Mouse (Mus musculus): Measurements from ENCODE around the gene Abca8b. TPM values are rescaled to one million over a fixed set of nuclear protein-coding genes. Genes with fewer than 3 reads are reported as not detected.
A peak's percentile ranks its signal among the peaks of the same experiment; 100 is the strongest.

Gene Abca8b
- polyA plus RNA-seq, 1 experiment from 2014 or later = 0.54 TPM

- DNase-seq (ENCODE audit: low spot score) (no peak), ATAC-seq (no peak)
- TF ChIP-seq CTCF (IDR thresholded peaks at IDR 0.05) (no peak), EP300 (IDR thresholded peaks at IDR 0.05) (no peak)
Observed at GRCm38 (mm10) chr11:109895952-109896530, 99.6 kb downstream of the Abca8b start.

DNA sequence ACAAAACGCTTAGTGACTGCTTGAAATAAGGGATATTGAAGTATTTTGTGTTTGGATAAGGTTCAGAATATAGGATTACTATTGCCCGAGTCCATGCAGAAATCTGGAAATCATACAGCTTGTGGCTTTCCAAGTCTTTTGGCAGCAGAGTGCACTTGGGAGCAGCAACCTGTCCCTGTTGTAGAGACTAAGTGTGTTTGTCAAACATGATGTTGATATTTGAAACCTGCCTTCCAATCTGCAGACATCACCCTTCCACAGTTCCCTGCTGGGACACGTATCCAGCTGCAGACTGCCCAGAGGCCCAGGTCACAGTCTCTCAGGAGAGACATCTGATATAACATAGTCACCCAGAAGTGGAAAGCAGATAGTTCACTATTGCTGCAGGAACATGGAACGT, 100.1 kb downstream of the Abca8b start:
- Histone ChIP-seq H3K4me2 (replicated peaks; ENCODE audit: low read depth, low read length) (no peak overlapping the region), H3K4me1 (ENCODE audit: insufficient read depth, low read depth, low read length) (peaks cover 3% of the 10 kb centered on the region; the same call in 1 of the 2 replicates), H3K36me3 (ENCODE audit: insufficient read depth, low read length) (no peaks in the 10 kb centered on the region), H3K27me3 (replicated peaks; ENCODE audit: insufficient read depth, low read length) (no peaks in the 10 kb centered on the region), H3K9ac (replicated peaks; ENCODE audit: low read depth) (no peak overlapping the region), H3K9me3 (ENCODE audit: low read length) (no peaks in the 10 kb centered on the region), H3K4me3 (ENCODE audit: low read depth, low read length) (no peak overlapping the region), H3K27ac (ENCODE audit: low read length) (no peak overlapping the region)
- WGBS = 55% methylated on average over 4 of the region's 4 CpGs
- TF ChIP-seq CTCF (IDR thresholded peaks at IDR 0.05) = no peak
- TF ChIP-seq EP300 (IDR thresholded peaks at IDR 0.05) = no peak
- ATAC-seq = no peak
- DNase-seq (ENCODE audit: low spot score) = no peak

More at GRCm38 (mm10) chr11:109895952-109896530, 99.6 kb downstream of the Abca8b start:
- H3K4me3 ChIP-seq (ENCODE audit: low read depth, low read length) = no peak overlapping the region
- peaks cover 3% of the 10 kb centered on the region; the same call in 1 of the 2 replicates for H3K4me1 ChIP-seq (ENCODE audit: insufficient read depth, low read depth, low read length)
- no peaks in the 10 kb centered on the region for H3K36me3 ChIP-seq (ENCODE audit: insufficient read depth, low read length)
- no peaks in the 10 kb centered on the region for H3K27me3 ChIP-seq (replicated peaks; ENCODE audit: insufficient read depth, low read length)
- no peaks in the 10 kb centered on the region for H3K9me3 ChIP-seq (ENCODE audit: low read length)
- WGBS = 53% methylated on average over 6 of the region's 6 CpGs
- no peak overlapping the region for H3K9ac ChIP-seq (replicated peaks; ENCODE audit: low read depth)
- no peak overlapping the region for H3K27ac ChIP-seq (ENCODE audit: low read length)
- no peak overlapping the region for H3K4me2 ChIP-seq (replicated peaks; ENCODE audit: low read depth, low read length)

DNA sequence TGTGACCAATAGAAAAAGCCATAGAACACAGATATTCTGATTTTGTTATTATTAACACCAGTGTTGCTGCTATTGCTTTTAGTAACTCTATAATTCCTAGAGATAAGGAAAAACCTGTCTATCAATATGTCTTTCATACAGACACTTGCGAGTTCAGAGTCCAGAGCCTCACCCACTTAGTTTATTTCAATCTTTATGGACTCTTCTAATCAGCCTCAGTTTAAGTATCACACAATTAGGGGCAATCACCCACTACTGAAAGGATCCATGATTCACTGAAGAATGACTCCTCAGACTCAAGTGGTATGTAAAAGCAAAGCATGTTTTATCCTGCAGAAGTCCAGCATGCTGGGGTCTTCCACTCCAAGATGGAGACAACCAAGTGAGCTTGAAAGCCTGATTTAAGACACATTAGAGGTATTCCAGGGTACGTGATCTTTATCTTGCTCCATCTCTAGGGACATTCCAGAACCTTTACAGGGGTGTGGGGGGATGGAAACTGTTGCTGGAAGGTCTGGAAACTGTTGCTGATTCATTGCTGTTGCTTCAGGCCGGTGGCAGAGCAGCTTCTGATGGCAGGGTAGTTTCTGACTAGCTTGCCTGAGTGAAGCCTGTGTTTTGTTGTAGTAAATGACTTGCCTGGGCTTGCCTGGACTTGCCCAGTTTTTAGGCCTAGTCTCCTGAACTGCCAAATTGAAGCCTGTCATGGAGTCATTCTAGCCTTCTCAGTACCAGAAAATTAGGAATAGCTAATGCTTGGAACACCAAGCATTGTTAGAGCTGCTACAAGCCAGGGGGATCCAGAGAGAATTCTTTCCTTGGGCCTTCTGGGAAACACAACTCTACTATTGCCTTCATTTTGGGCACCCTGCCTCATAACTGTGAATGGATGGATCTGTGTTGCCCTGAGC, 101.5 kb downstream of the Abca8b start:
- H3K9ac ChIP-seq (replicated peaks; ENCODE audit: low read depth) = no peak overlapping the region
- ATAC-seq = no peak
- H3K36me3 ChIP-seq (ENCODE audit: insufficient read depth, low read length) = no peaks in the 10 kb centered on the region
- no peaks in the 10 kb centered on the region for H3K27me3 ChIP-seq (replicated peaks; ENCODE audit: insufficient read depth, low read length)
- TF ChIP-seq EP300 (IDR thresholded peaks at IDR 0.05) (no peak), CTCF (IDR thresholded peaks at IDR 0.05) (no peak)
- DNase-seq (ENCODE audit: low spot score) = no peak
- peaks cover 3% of the 10 kb centered on the region; the same call in 1 of the 2 replicates for H3K4me1 ChIP-seq (ENCODE audit: insufficient read depth, low read depth, low read length)
- H3K4me2 ChIP-seq (replicated peaks; ENCODE audit: low read depth, low read length) = no peak overlapping the region
- no peak overlapping the region for H3K27ac ChIP-seq (ENCODE audit: low read length)
- 83% methylated on average over 3 of the region's 3 CpGs for WGBS
- H3K4me3 ChIP-seq (ENCODE audit: low read depth, low read length) = no peak overlapping the region
- H3K9me3 ChIP-seq (ENCODE audit: low read length) = no peaks in the 10 kb centered on the region

- WGBS = 59% methylated on average over 4 of the region's 4 CpGs
- Histone ChIP-seq H3K4me2 (replicated peaks; ENCODE audit: low read depth, low read length) (no peak overlapping the region), H3K27me3 (replicated peaks; ENCODE audit: insufficient read depth, low read length) (no peaks in the 10 kb centered on the region), H3K36me3 (ENCODE audit: insufficient read depth, low read length) (no peaks in the 10 kb centered on the region), H3K9me3 (ENCODE audit: low read length) (no peaks in the 10 kb centered on the region), H3K27ac (ENCODE audit: low read length) (no peak overlapping the region), H3K4me1 (ENCODE audit: insufficient read depth, low read depth, low read length) (peaks cover 3% of the 10 kb centered on the region; the same call in 1 of the 2 replicates), H3K9ac (replicated peaks; ENCODE audit: low read depth) (no peak overlapping the region), H3K4me3 (ENCODE audit: low read depth, low read length) (no peak overlapping the region)
- ATAC-seq = peak; percentile 64
- peak; percentile 60 for TF ChIP-seq CTCF (IDR thresholded peaks at IDR 0.05)
- no peak for TF ChIP-seq EP300 (IDR thresholded peaks at IDR 0.05)
- peak; percentile 75 for DNase-seq (ENCODE audit: low spot score)
Observed at GRCm38 (mm10) chr11:109891989-109892386, 103.7 kb downstream of the Abca8b start.

GRCm38 (mm10) chr11:109891371-109891988, 104.2 kb downstream of the Abca8b start:
- Histone ChIP-seq H3K27me3 (replicated peaks; ENCODE audit: insufficient read depth, low read length) (no peaks in the 10 kb centered on the region), H3K4me3 (ENCODE audit: low read depth, low read length) (no peak overlapping the region), H3K4me2 (replicated peaks; ENCODE audit: low read depth, low read length) (no peak overlapping the region), H3K36me3 (ENCODE audit: insufficient read depth, low read length) (no peaks in the 10 kb centered on the region), H3K4me1 (ENCODE audit: insufficient read depth, low read depth, low read length) (peaks cover 3% of the 10 kb centered on the region; the same call in 1 of the 2 replicates), H3K27ac (ENCODE audit: low read length) (no peak overlapping the region), H3K9ac (replicated peaks; ENCODE audit: low read depth) (no peak overlapping the region), H3K9me3 (ENCODE audit: low read length) (no peaks in the 10 kb centered on the region)
- no peak for DNase-seq (ENCODE audit: low spot score)
- 79% methylated on average over 8 of the region's 8 CpGs for WGBS
- TF ChIP-seq EP300 (IDR thresholded peaks at IDR 0.05) (no peak), CTCF (IDR thresholded peaks at IDR 0.05) (no peak)
- ATAC-seq = no peak

GRCm38 (mm10) chr11:109889595-109889994, 106.0 kb downstream of the Abca8b start:
- 83% methylated on average over 4 of the region's 4 CpGs for whole genome bisulfite sequencing
- H3K9me3 ChIP-seq (ENCODE audit: low read length) = no peaks in the 10 kb centered on the region
- no peaks in the 10 kb centered on the region for H3K36me3 ChIP-seq (ENCODE audit: insufficient read depth, low read length)
- DNase-seq (ENCODE audit: low spot score) = no peak
- H3K4me2 ChIP-seq (replicated peaks; ENCODE audit: low read depth, low read length) = no peak overlapping the region
- no peak for ATAC-seq
- no peak for TF ChIP-seq CTCF (IDR thresholded peaks at IDR 0.05)
- TF ChIP-seq EP300 (IDR thresholded peaks at IDR 0.05) = no peak
- peaks cover 2% of the 10 kb centered on the region; the same call in 1 of the 2 replicates for H3K4me1 ChIP-seq (ENCODE audit: insufficient read depth, low read depth, low read length)
- H3K27ac ChIP-seq (ENCODE audit: low read length) = no peak overlapping the region
- no peak overlapping the region for H3K9ac ChIP-seq (replicated peaks; ENCODE audit: low read depth)
- no peaks in the 10 kb centered on the region for H3K27me3 ChIP-seq (replicated peaks; ENCODE audit: insufficient read depth, low read length)
- H3K4me3 ChIP-seq (ENCODE audit: low read depth, low read length) = no peak overlapping the region

Measured in lung, postnatal 0 days (tissue).